Comparison of ENCODE assay signal across 10 mouse cellular contexts in genomic region chr1:86490697-86491096, GRCm38 (mm10). TPM values are rescaled to one million over a fixed set of nuclear protein-coding genes. Genes with fewer than 3 reads are reported as not detected.
DNase-seq lines count a peak whose midpoint lies in the region; ATAC-seq lines count a peak whose summit lies in the region.
"Had no signal": no experiment of that assay in that cellular context is flagged by ENCODE, and none has a peak within 500 bp of the region (broad histone marks: within the 10 kb centered on the region; RNA-seq: fewer than 3 reads in every experiment).

No protein-coding gene starts in this region.

- ATAC-seq in embryonic facial prominence, embryonic 14.5 days (ENCODE audit: low read depth): no peak
- no peak for ATAC-seq in kidney, embryonic 15.5 days (replicated peaks; ENCODE audit: low FRiP score)
- ATAC-seq in stomach, embryonic 14.5 days (ENCODE audit: insufficient number of reproducible peaks, insufficient read depth, low FRiP score, low read depth): no peak

- H3K36me3 ChIP-seq in embryonic facial prominence, embryonic 14.5 days (ENCODE audit: control insufficient read depth, insufficient read depth, low read length): no peaks in the 10 kb centered on the region
- H3K36me3 ChIP-seq in embryonic facial prominence, embryonic 10.5 days (replicated peaks): no peaks in the 10 kb centered on the region
- no peaks in the 10 kb centered on the region for H3K36me3 ChIP-seq in kidney, embryonic 15.5 days
- H3K36me3 ChIP-seq in stomach, embryonic 14.5 days (ENCODE audit: control insufficient read depth, insufficient read depth, low read length): no peaks in the 10 kb centered on the region
- H3K36me3 ChIP-seq: neural tube, embryonic 15.5 days had no signal

- no peak overlapping the region for H3K9ac ChIP-seq in embryonic facial prominence, embryonic 14.5 days (ENCODE audit: low read depth, low read length)
- H3K9ac ChIP-seq in kidney, embryonic 15.5 days: no peak overlapping the region
- no peak overlapping the region for H3K9ac ChIP-seq in stomach, embryonic 14.5 days (replicated peaks; ENCODE audit: low read depth, low read length)
- H3K9ac ChIP-seq: neural tube, embryonic 15.5 days had no signal

- peaks cover 18% of the 10 kb centered on the region for H3K4me1 ChIP-seq in embryonic facial prominence, embryonic 14.5 days (ENCODE audit: control insufficient read depth, insufficient read depth, low read length)
- peaks cover 35% of the 10 kb centered on the region for H3K4me1 ChIP-seq in embryonic facial prominence, embryonic 10.5 days
- H3K4me1 ChIP-seq in kidney, embryonic 15.5 days: peaks cover 40% of the 10 kb centered on the region
- H3K4me1 ChIP-seq in stomach, embryonic 14.5 days (ENCODE audit: control insufficient read depth, insufficient read depth, low read length): peaks cover 29% of the 10 kb centered on the region

- H3K4me3 ChIP-seq in embryonic facial prominence, embryonic 14.5 days (ENCODE audit: low read depth, low read length): no peak overlapping the region
- H3K4me3 ChIP-seq in embryonic facial prominence, embryonic 10.5 days: no peak overlapping the region
- no peak overlapping the region for H3K4me3 ChIP-seq in kidney, embryonic 15.5 days (replicated peaks)
- H3K4me3 ChIP-seq in stomach, embryonic 14.5 days (ENCODE audit: low read depth, low read length): no peak overlapping the region
- H3K4me3 ChIP-seq: neural tube, embryonic 15.5 days had no signal

- H3K27ac ChIP-seq in embryonic facial prominence, embryonic 14.5 days (replicated peaks; ENCODE audit: low read depth, low read length): peak overlapping the region; percentile 39
- H3K27ac ChIP-seq in embryonic facial prominence, embryonic 10.5 days (replicated peaks): no peak overlapping the region
- H3K27ac ChIP-seq in kidney, embryonic 15.5 days: peak overlapping the region; percentile 92
- H3K27ac ChIP-seq in stomach, embryonic 14.5 days (ENCODE audit: low read length): peak overlapping the region; percentile 83

- 80% methylated on average over 3 of the region's 3 CpGs for WGBS in embryonic facial prominence, embryonic 14.5 days
- WGBS in embryonic facial prominence, embryonic 10.5 days: 90% methylated on average over 3 of the region's 3 CpGs
- WGBS in kidney, embryonic 15.5 days: 67% methylated on average over 3 of the region's 3 CpGs
- WGBS in stomach, embryonic 14.5 days: 76% methylated on average over 3 of the region's 3 CpGs

- intact Hi-C loops in gastrocnemius, postnatal 36 days (cut with DNase I): no loop called here

- no peak overlapping the region for H3K4me2 ChIP-seq in embryonic facial prominence, embryonic 14.5 days (ENCODE audit: low read depth, low read length)
- no peak overlapping the region for H3K4me2 ChIP-seq in kidney, embryonic 15.5 days
- no peak overlapping the region for H3K4me2 ChIP-seq in stomach, embryonic 14.5 days (replicated peaks; ENCODE audit: low read depth, low read length)
- H3K4me2 ChIP-seq: neural tube, embryonic 15.5 days had no signal

- no peaks in the 10 kb centered on the region for H3K27me3 ChIP-seq in embryonic facial prominence, embryonic 14.5 days (replicated peaks; ENCODE audit: control insufficient read depth, insufficient read depth, low read length)
- no peaks in the 10 kb centered on the region for H3K27me3 ChIP-seq in embryonic facial prominence, embryonic 10.5 days (replicated peaks; ENCODE audit: low read depth, poor library complexity, severe bottlenecking)
- H3K27me3 ChIP-seq in kidney, embryonic 15.5 days: no peaks in the 10 kb centered on the region
- H3K27me3 ChIP-seq in stomach, embryonic 14.5 days (ENCODE audit: control insufficient read depth, insufficient read depth, low read length): no peaks in the 10 kb centered on the region
- H3K27me3 ChIP-seq: neural tube, embryonic 15.5 days had no signal

- no peaks in the 10 kb centered on the region for H3K9me3 ChIP-seq in embryonic facial prominence, embryonic 14.5 days (ENCODE audit: control insufficient read depth, low read length)
- no peaks in the 10 kb centered on the region for H3K9me3 ChIP-seq in embryonic facial prominence, embryonic 10.5 days
- H3K9me3 ChIP-seq in kidney, embryonic 15.5 days (replicated peaks): no peaks in the 10 kb centered on the region
- H3K9me3 ChIP-seq in stomach, embryonic 14.5 days (ENCODE audit: control insufficient read depth, low read depth, low read length): no peaks in the 10 kb centered on the region
- H3K9me3 ChIP-seq: neural tube, embryonic 15.5 days had no signal

- DNase-seq in embryonic facial prominence, embryonic 14.5 days (ENCODE audit: low spot score): no peak
- no peak for DNase-seq in embryonic facial prominence, embryonic 10.5 days (ENCODE audit: low spot score)
- peak; percentile 49 for DNase-seq in lung, postnatal 10 days
- no peak for DNase-seq in lung, postnatal 25 days (ENCODE audit: low spot score)
- no peak for DNase-seq in left cerebral cortex, adult 11 months (ENCODE audit: low spot score)
- DNase-seq in gastrocnemius, postnatal 36 days: no peak
- DNase-seq: B cell, adult 2 months had no signal

RNA-seq across cellular contexts. Expression of gene Ptma, which starts 35.8 kb away (rescaled TPM):
- 1,814 and 2,055 TPM in 2 replicates for polyA plus RNA-seq in embryonic facial prominence, embryonic 14.5 days (2014; fragmentation: Nextera tagmentation; extraction: Ambion mirVana)
- 3,352 and 3,592 TPM in 2 replicates for polyA plus RNA-seq in embryonic facial prominence, embryonic 10.5 days (2016; fragmentation: Nextera tagmentation; extraction: Ambion mirVana)
- polyA plus RNA-seq in kidney, embryonic 15.5 days (2015; fragmentation: Nextera tagmentation; extraction: Ambion mirVana): 2,949 and 3,271 TPM in 2 replicates
- 2,677 and 2,766 TPM in 2 replicates for polyA plus RNA-seq in stomach, embryonic 14.5 days (2014; fragmentation: Nextera tagmentation; extraction: Ambion mirVana)
- 10 to 100 TPM; 74.6 to 88.0 TPM for total RNA-seq in gastrocnemius, postnatal 36 days (2021)
